Mouse (Mus musculus): ENCODE results near the gene Tcf15. TPM values are rescaled to one million over a fixed set of nuclear protein-coding genes. Genes with fewer than 3 reads are reported as not detected.

Tcf15 gene
- total and polyA plus RNA-seq, 3 experiments: not detected

GRCm38 (mm10) chr2:152193346-152193710, 50.0 kb downstream of the Tcf15 start:
- H3K4me2 ChIP-seq (ENCODE audit: insufficient read depth, low read depth, poor library complexity, severe bottlenecking): no peak overlapping the region
- no peaks in the 10 kb centered on the region for H3K79me2 ChIP-seq (replicated peaks; ENCODE audit: control insufficient read depth, extremely low read depth, insufficient read depth, poor library complexity, severe bottlenecking)
- no peak for DNase-seq (ENCODE audit: extremely low read depth)
- dilution Hi-C loops (cut with MboI; ENCODE audit: extremely low pct_ligation_motif_present, extremely low pct_unique_long_range_greater_than_20kb, low sequenced_read_pairs): no loop called here
- no peak for TF ChIP-seq USF1 (IDR thresholded peaks at IDR 0.05; ENCODE audit: low read depth, low read length)
- no peak for TF ChIP-seq JUN (IDR thresholded peaks at IDR 0.05; ENCODE audit: insufficient read depth, low read depth, low read length)
- TF ChIP-seq E2F4 (IDR thresholded peaks at IDR 0.05; ENCODE audit: insufficient replicate concordance, low read depth, low read length): no peak
- TF ChIP-seq CHD1 (IDR thresholded peaks at IDR 0.05; ENCODE audit: low read depth, low read length): no peak
- no peak for TF ChIP-seq RCOR1 (conservative IDR thresholded peaks at IDR 0.05; ENCODE audit: low read depth, low read length)
- no peak for TF ChIP-seq ZC3H11A (IDR thresholded peaks at IDR 0.05; ENCODE audit: low read depth, low read length)
- TF ChIP-seq POLR2A (IDR thresholded peaks at IDR 0.05; ENCODE audit: low read depth, low read length): no peak
- TF ChIP-seq TBP (conservative IDR thresholded peaks at IDR 0.05; ENCODE audit: low read depth, low read length): no peak
- TF ChIP-seq POLR2AphosphoS2 (IDR thresholded peaks at IDR 0.05; ENCODE audit: low read depth, low read length): no peak
- TF ChIP-seq PAX5 (IDR thresholded peaks at IDR 0.05; ENCODE audit: low read length): no peak
- TF ChIP-seq UBTF (IDR thresholded peaks at IDR 0.05; ENCODE audit: low read depth, low read length): no peak
- no peak for TF ChIP-seq RAD21 (IDR thresholded peaks at IDR 0.05; ENCODE audit: low read depth, low read length)
- TF ChIP-seq NRF1 (IDR thresholded peaks at IDR 0.05; ENCODE audit: low read depth, low read length): no peak
- TF ChIP-seq MAFK (IDR thresholded peaks at IDR 0.05; ENCODE audit: insufficient replicate concordance, low read length): no peak
- TF ChIP-seq HCFC1 (IDR thresholded peaks at IDR 0.05; ENCODE audit: low read depth, low read length): no peak
- TF ChIP-seq TCF12 (IDR thresholded peaks at IDR 0.05; ENCODE audit: low read depth, low read length): no peak
- TF ChIP-seq ZMIZ1 (IDR thresholded peaks at IDR 0.05; ENCODE audit: low read depth, low read length): no peak
- no peak for TF ChIP-seq ZKSCAN1 (IDR thresholded peaks at IDR 0.05; ENCODE audit: borderline replicate concordance, low read depth, low read length)
- TF ChIP-seq BHLHE40 (IDR thresholded peaks at IDR 0.05; ENCODE audit: low read depth, low read length): no peak
- no peak for TF ChIP-seq MAX (IDR thresholded peaks at IDR 0.05; ENCODE audit: low read length)
- no peaks in the 10 kb centered on the region for H3K9me3 ChIP-seq (replicated peaks; ENCODE audit: low read length)
- H3K27ac ChIP-seq (ENCODE audit: insufficient read depth, low read depth): no peak overlapping the region
- in situ Hi-C loops (cut with MboI; ENCODE audit: low pct_ligation_motif_present, low pct_unique_long_range_greater_than_20kb, low sequenced_read_pairs): no loop called here
- no peak overlapping the region for H3K9ac ChIP-seq (ENCODE audit: insufficient read depth, low read depth)
- no peak overlapping the region for H3K4me3 ChIP-seq (replicated peaks in 1 of 3; ENCODE audit: low read depth in 2 of 3, low read length in 2 of 3, poor library complexity in 1 of 3)
- no peaks in the 10 kb centered on the region for H3K36me3 ChIP-seq (replicated peaks in 1 of 2; ENCODE audit: control insufficient read depth in 1 of 2, insufficient read depth in 1 of 2, low read length in 1 of 2)
- peaks cover 62% of the 10 kb centered on the region for H3K27me3 ChIP-seq (replicated peaks)
- no peaks in the 10 kb centered on the region for H3K4me1 ChIP-seq (ENCODE audit: control insufficient read depth in 1 of 2, insufficient read depth in 2 of 2)

DNA sequence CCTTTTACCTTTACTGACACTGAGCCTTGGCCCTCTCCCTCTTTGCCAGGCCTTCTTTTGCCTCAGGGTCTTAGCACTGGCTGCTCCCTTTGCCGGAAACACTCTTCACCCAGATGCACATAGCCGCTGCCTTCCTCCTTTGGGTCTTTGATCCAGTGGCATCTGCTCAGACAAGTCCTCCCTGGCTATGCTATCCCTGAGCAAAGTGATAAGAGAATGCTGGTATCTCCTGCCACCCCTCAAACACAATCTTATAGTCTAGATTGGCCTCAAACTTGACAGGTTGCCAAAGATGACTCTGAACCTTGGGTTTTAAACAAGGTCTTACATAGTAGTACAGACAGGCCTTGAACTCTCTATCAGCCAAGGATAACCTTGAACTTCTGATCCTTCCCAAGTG, 51.2 kb downstream of the Tcf15 start:
- in situ Hi-C loops (cut with MboI; ENCODE audit: low pct_ligation_motif_present, low pct_unique_long_range_greater_than_20kb, low sequenced_read_pairs) (no loop called here), dilution Hi-C loops (cut with MboI; ENCODE audit: extremely low pct_ligation_motif_present, extremely low pct_unique_long_range_greater_than_20kb, low sequenced_read_pairs) (no loop called here)
- no peak for DNase-seq (ENCODE audit: extremely low read depth)
- H3K9ac ChIP-seq (ENCODE audit: insufficient read depth, low read depth): no peak overlapping the region
- no peak overlapping the region for H3K4me2 ChIP-seq (ENCODE audit: insufficient read depth, low read depth, poor library complexity, severe bottlenecking)
- no peak overlapping the region for H3K27ac ChIP-seq (ENCODE audit: insufficient read depth, low read depth)
- no peaks in the 10 kb centered on the region for H3K4me1 ChIP-seq (ENCODE audit: control insufficient read depth in 1 of 2, insufficient read depth in 2 of 2)
- no peaks in the 10 kb centered on the region for H3K9me3 ChIP-seq (replicated peaks; ENCODE audit: low read length)
- H3K36me3 ChIP-seq (replicated peaks in 1 of 2; ENCODE audit: control insufficient read depth in 1 of 2, insufficient read depth in 1 of 2, low read length in 1 of 2): no peaks in the 10 kb centered on the region
- no peaks in the 10 kb centered on the region for H3K79me2 ChIP-seq (replicated peaks; ENCODE audit: control insufficient read depth, extremely low read depth, insufficient read depth, poor library complexity, severe bottlenecking)
- no peak for TF ChIP-seq KAT2A (IDR thresholded peaks at IDR 0.05; ENCODE audit: insufficient replicate concordance, low read length)
- no peak for TF ChIP-seq SMC3 (IDR thresholded peaks at IDR 0.05; ENCODE audit: low read depth, low read length)
- no peak for TF ChIP-seq BHLHE40 (IDR thresholded peaks at IDR 0.05; ENCODE audit: low read depth, low read length)
- no peak for TF ChIP-seq POLR2AphosphoS2 (IDR thresholded peaks at IDR 0.05; ENCODE audit: low read depth, low read length)
- peaks cover 63% of the 10 kb centered on the region for H3K27me3 ChIP-seq (replicated peaks)
- H3K4me3 ChIP-seq (replicated peaks in 1 of 3; ENCODE audit: low read depth in 2 of 3, low read length in 2 of 3, poor library complexity in 1 of 3): no peak overlapping the region
